ENCODE assay signal across 14 mouse cellular contexts in genomic region chr5:106367831-106368230, GRCm38 (mm10).
"Had no signal": no experiment of that assay in that cellular context is flagged by ENCODE, and none has a peak within 500 bp of the region (broad histone marks: within the 10 kb centered on the region; RNA-seq: fewer than 3 reads in every experiment).

No protein-coding gene starts in this region.

- ATAC-seq: intestine, postnatal 0 days had no signal

- H3K27ac ChIP-seq: kidney, postnatal 0 days; layer of hippocampus, adult 2 months; limb, embryonic 10.5 days; limb, embryonic 13.5 days; liver, embryonic 13.5 days had no signal

- H3K9ac ChIP-seq: limb, embryonic 13.5 days; liver, embryonic 13.5 days had no signal

- H3K4me2 ChIP-seq: limb, embryonic 13.5 days; liver, embryonic 13.5 days had no signal

- H3K4me3 ChIP-seq: layer of hippocampus, adult 2 months; limb, embryonic 10.5 days; limb, embryonic 13.5 days; liver, embryonic 13.5 days had no signal

- H3K27me3 ChIP-seq: limb, embryonic 13.5 days; liver, embryonic 13.5 days had no signal

- DNase-seq: kidney, adult 2 months; kidney, postnatal 25 days; layer of hippocampus, adult 9-11 months; liver, embryonic 13.5 days; lung, adult 2 months; lung, postnatal 14 days; lung, postnatal 4 days; midbrain, embryonic 14.5 days; thymus, postnatal 36 days had no signal

- H3K9me3 ChIP-seq: limb, embryonic 10.5 days; limb, embryonic 13.5 days; liver, embryonic 13.5 days had no signal

- H3K36me3 ChIP-seq: limb, embryonic 10.5 days; limb, embryonic 13.5 days; liver, embryonic 13.5 days had no signal

- H3K4me1 ChIP-seq: limb, embryonic 10.5 days; limb, embryonic 13.5 days; liver, embryonic 13.5 days had no signal
